Mouse (Mus musculus) midbrain, postnatal 0 days (tissue): ENCODE results near the gene Herc3. TPM values are rescaled to one million over a fixed set of nuclear protein-coding genes. Genes with fewer than 3 reads are reported as not detected.
"Not testable (repeated sequence)": the region's sequence is repeated elsewhere in the genome, so short reads cannot be mapped to it uniquely, and the experiment has no call there.

Experiments
- ATAC-seq: fragments of 200-750 bp; cut with Nextera tagmentation; 2 replicates; pipeline ENCODE4 v1.8.0; 2017; ENCODE audit warnings: moderate number of reproducible peaks, mild to moderate bottlenecking, moderate TSS enrichment, moderate library complexity; ENCODE audit not compliant: low FRiP score
- DNase-seq: peaks from one replicate; pipeline ENCODE4 v3.0.0-alpha.2; 2015; ENCODE audit warnings: low spot score
- H3K27ac ChIP-seq: fragments of 300-500 bp; sonication (generic); 2 replicates; pipeline ENCODE4 v1.5.1; 2014; ENCODE audit warnings: low read depth, mild to moderate bottlenecking, low read length, mixed read lengths
- H3K27me3 ChIP-seq: fragments of 300-500 bp; sonication (generic); 2 replicates; pipeline ENCODE4 v1.6.1; 2014; ENCODE audit warnings: low read length, control low read depth, mixed read lengths; ENCODE audit not compliant: insufficient read depth
- H3K36me3 ChIP-seq: fragments of 300-500 bp; sonication (generic); 2 replicates; pipeline ENCODE4 v1.6.1; 2014; ENCODE audit warnings: low read length, control low read depth, mixed read lengths; ENCODE audit not compliant: insufficient read depth
- H3K4me1 ChIP-seq: fragments of 300-500 bp; sonication (generic); 2 replicates; pipeline ENCODE4 v1.6.1; 2014; ENCODE audit warnings: mild to moderate bottlenecking, control low read depth, antibody characterized with exemption, low read length, mixed read lengths; ENCODE audit not compliant: insufficient read depth
- H3K4me2 ChIP-seq: fragments of 300-500 bp; sonication (generic); 2 replicates; pipeline ENCODE4 v1.6.1; 2014; ENCODE audit warnings: low read depth, mild to moderate bottlenecking, low read length, mixed read lengths; ENCODE audit not compliant: poor library complexity, severe bottlenecking
- H3K4me3 ChIP-seq: fragments of 300-500 bp; sonication (generic); 2 replicates; pipeline ENCODE4 v1.5.1; 2014; ENCODE audit warnings: low read depth, mild to moderate bottlenecking, low read length, moderate library complexity
- H3K9ac ChIP-seq: fragments of 300-500 bp; sonication (generic); replicated peaks from 2 replicates; pipeline ENCODE4 v1.6.1; 2014; ENCODE audit warnings: mild to moderate bottlenecking, low read length, moderate library complexity, mixed read lengths; ENCODE audit not compliant: poor library complexity, severe bottlenecking
- H3K9me3 ChIP-seq: fragments of 300-500 bp; sonication (generic); 2 replicates; pipeline ENCODE4 v1.6.1; 2016; ENCODE audit warnings: low read length, control low read depth
- CTCF ChIP-seq: IDR thresholded peaks from 2 replicates; pipeline ENCODE4 v1.5.1; 2016; ENCODE audit warnings: antibody characterized with exemption, mild to moderate bottlenecking
- WGBS: fragments of 180-500 bp; shearing (Covaris S2); extraction: QIAGEN DNeasy Blood & Tissue Kit; methylation state at CpG from one replicate; pipeline ENCODE4 v1.1.7; 2014; 5-methylcytosine and 5-hydroxymethylcytosine counted together
- polyA plus RNA-seq: library from polyadenylated mRNA; unstranded; fragments of >200 nt; fragmentation: Nextera tagmentation; extraction: Ambion mirVana; gene quantifications from 2 replicates; pipeline ENCODE4 v1.2.1, GENCODE M21; 2015
- total RNA-seq: library from RNA; depleted of rRNA; stranded (reverse); fragments of >200 nt; gene quantifications from 2 replicates; pipeline ENCODE4 v1.2.3, GENCODE M21; 2014

The Herc3 gene
- total and polyA plus RNA-seq, 2 experiments from 2014 or later: 34.2 to 153 TPM

GRCm38 (mm10) chr6:58863631-58864235, 32.5 kb downstream of the Herc3 start:
- WGBS: 87% methylated on average over 4 of the region's 4 CpGs
- no peak for DNase-seq
- Histone ChIP-seq H3K4me1 (no peaks in the 10 kb centered on the region), H3K27ac (no peak overlapping the region), H3K4me3 (no peak overlapping the region), H3K4me2 (no peak overlapping the region), H3K27me3 (no peaks in the 10 kb centered on the region), H3K36me3 (peaks cover 6% of the 10 kb centered on the region; the same call in 1 of the 2 replicates), H3K9me3 (no peaks in the 10 kb centered on the region), H3K9ac (no peak overlapping the region)
- no peak for TF ChIP-seq CTCF
- no peak for ATAC-seq

GRCm38 (mm10) chr6:58867858-58868257, 36.6 kb downstream of the Herc3 start:
- H3K9me3 ChIP-seq, H3K4me2 ChIP-seq, H3K27ac ChIP-seq, H3K4me1 ChIP-seq, H3K9ac ChIP-seq, H3K27me3 ChIP-seq, ATAC-seq, H3K4me3 ChIP-seq, DNase-seq, H3K36me3 ChIP-seq: not testable (repeated sequence)
- 95% methylated on average over 6 of the region's 6 CpGs for WGBS

GRCm38 (mm10) chr6:58879572-58879971, 48.3 kb downstream of the Herc3 start:
- 68% methylated on average over 4 of the region's 4 CpGs for WGBS
- TF ChIP-seq CTCF: no peak
- DNase-seq (peak; percentile 36), ATAC-seq (peak; percentile 22; the same call in 1 of the 2 replicates)
- Histone ChIP-seq H3K4me3 (no peak overlapping the region), H3K27ac (no peak overlapping the region), H3K27me3 (no peaks in the 10 kb centered on the region), H3K9me3 (no peaks in the 10 kb centered on the region), H3K9ac (no peak overlapping the region), H3K4me1 (no peaks in the 10 kb centered on the region), H3K4me2 (no peak overlapping the region), H3K36me3 (peaks cover 17% of the 10 kb centered on the region)

GRCm38 (mm10) chr6:58879987-58880386, 48.7 kb downstream of the Herc3 start:
- no peak for DNase-seq
- no peak overlapping the region for H3K9ac ChIP-seq
- H3K4me3 ChIP-seq: no peak overlapping the region
- H3K9me3 ChIP-seq: no peaks in the 10 kb centered on the region
- no peaks in the 10 kb centered on the region for H3K27me3 ChIP-seq
- H3K4me1 ChIP-seq: no peaks in the 10 kb centered on the region
- H3K27ac ChIP-seq: no peak overlapping the region
- WGBS: 92% methylated on average over 9 of the region's 9 CpGs
- ATAC-seq: peak; percentile 25; the same call in 1 of the 2 replicates
- H3K36me3 ChIP-seq: peaks cover 17% of the 10 kb centered on the region
- TF ChIP-seq CTCF: no peak
- no peak overlapping the region for H3K4me2 ChIP-seq

GRCm38 (mm10) chr6:58880861-58881260, 49.6 kb downstream of the Herc3 start:
- Histone ChIP-seq H3K27ac (no peak overlapping the region), H3K9me3 (no peaks in the 10 kb centered on the region), H3K4me3 (no peak overlapping the region), H3K9ac (no peak overlapping the region), H3K4me2 (no peak overlapping the region), H3K36me3 (peaks cover 12% of the 10 kb centered on the region), H3K4me1 (no peaks in the 10 kb centered on the region), H3K27me3 (no peaks in the 10 kb centered on the region)
- TF ChIP-seq CTCF: no peak
- ATAC-seq (no peak), DNase-seq (no peak)
- WGBS: 91% methylated on average over 5 of the region's 5 CpGs

GRCm38 (mm10) chr6:58881363-58881762, 50.1 kb downstream of the Herc3 start:
- no peak overlapping the region for H3K4me2 ChIP-seq
- DNase-seq (peak; percentile 43), ATAC-seq (no peak)
- no peaks in the 10 kb centered on the region for H3K4me1 ChIP-seq
- H3K9me3 ChIP-seq: no peaks in the 10 kb centered on the region
- H3K27ac ChIP-seq: no peak overlapping the region
- 90% methylated on average over 3 of the region's 3 CpGs for WGBS
- peak; percentile 59 for TF ChIP-seq CTCF
- H3K4me3 ChIP-seq: no peak overlapping the region
- no peaks in the 10 kb centered on the region for H3K27me3 ChIP-seq
- H3K36me3 ChIP-seq: peaks cover 12% of the 10 kb centered on the region
- no peak overlapping the region for H3K9ac ChIP-seq
